Mouse (Mus musculus) liver, postnatal 0 days (tissue): ENCODE measurements around the gene Wwc1.

Experiments used
- CTCF ChIP-seq: sonication (generic); IDR thresholded peaks from 2 replicates; pipeline ENCODE4 v1.5.1; 2016; ENCODE audit warnings: antibody characterized with exemption, low read depth
- EP300 ChIP-seq: IDR thresholded peaks from 2 replicates; pipeline ENCODE4 v1.6.1; 2016; ENCODE audit warnings: antibody characterized with exemption, low read depth, mild to moderate bottlenecking

DNA sequence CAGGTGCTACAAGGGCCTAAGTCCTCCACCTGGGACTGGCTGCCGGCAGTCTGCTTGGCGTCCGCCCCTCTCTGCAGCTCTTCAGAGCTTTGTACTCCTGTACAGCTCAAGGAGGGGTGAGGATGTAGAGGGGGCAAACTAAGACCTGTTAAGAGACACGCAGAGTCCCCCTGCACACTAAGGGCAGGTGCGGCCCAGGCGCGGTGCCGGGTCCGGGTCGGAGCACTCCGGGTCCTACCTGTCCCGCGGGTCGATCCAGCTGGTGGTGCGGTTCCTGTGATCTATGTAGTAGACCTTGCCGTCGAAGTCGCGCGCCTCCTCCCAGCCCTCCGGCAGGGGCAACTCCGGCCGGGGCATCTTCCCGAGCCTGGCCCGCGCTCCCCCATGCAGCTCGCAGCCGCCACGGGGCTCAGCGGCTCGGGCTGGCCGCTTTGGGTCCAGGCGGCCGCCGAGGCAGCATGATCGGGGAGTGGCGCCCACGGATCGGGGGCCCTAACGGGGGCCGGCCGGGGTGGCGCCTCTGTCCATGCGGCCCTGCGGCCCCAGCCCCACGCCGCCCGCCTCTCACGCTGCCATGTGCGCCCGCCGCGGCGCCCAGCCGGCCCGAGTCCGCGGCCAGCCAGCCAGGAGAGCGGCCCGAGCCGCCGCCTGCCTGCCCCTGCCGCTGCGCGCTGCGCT, 455 bp downstream of the Wwc1 start:
- no peak for TF ChIP-seq CTCF
- TF ChIP-seq EP300, result no peak
